Mouse (Mus musculus) ES-E14 (cell line): ENCODE data around the gene Pdzd2.

Source experiments
- HCFC1 ChIP-seq: IDR thresholded peaks from 2 replicates; pipeline ENCODE4 v1.6.1; 2012; ENCODE audit warnings: low read length, inconsistent platforms, borderline replicate concordance; ENCODE audit not compliant: insufficient read depth
- ZNF384 ChIP-seq: IDR thresholded peaks from 2 replicates; pipeline ENCODE4 v1.6.1; 2012; ENCODE audit warnings: low read depth, low read length, inconsistent platforms

DNA sequence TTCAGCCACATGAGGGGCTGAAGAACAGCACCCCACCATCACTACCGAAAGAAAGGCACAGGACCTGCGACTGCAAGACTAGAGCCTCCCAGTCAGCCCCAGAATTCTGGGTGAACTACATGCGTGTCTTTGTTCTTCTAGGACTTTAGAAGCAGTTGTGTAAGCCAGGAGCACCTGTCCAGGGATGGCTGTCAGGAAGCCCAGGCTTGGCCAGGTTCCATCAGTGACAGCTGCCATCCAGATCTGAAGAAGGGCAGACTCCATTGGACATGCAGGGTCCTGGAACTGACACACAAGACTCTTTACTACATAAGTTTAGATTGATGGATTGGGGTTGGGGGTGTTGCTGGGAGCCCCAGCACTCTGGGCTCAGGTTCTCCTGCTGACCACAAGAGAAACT, 29.7 kb downstream of the Pdzd2 start:
- TF ChIP-seq HCFC1 (no peak), ZNF384 (no peak)
